Mouse (Mus musculus): Measurements from ENCODE around the gene Cbx4.

Gene Cbx4

GRCm38 (mm10) chr11:119086144-119086971 lies at the start of gene Cbx4:
Gene Cbx4, minus strand, starts transcription at chr11:119086221.
- in situ Hi-C loops (cut with MboI; ENCODE audit: low pct_unique_long_range_greater_than_20kb in 1 of 2, low sequenced_read_pairs in 2 of 2, unreplicated experiment in 1 of 2) = loop anchor here in 1 of 2 experiments (10.0 kb wide), 1 partner anchor 52 kb away; no protein-coding TSS in a partner anchor

- in situ Hi-C loops (cut with MboI; ENCODE audit: low pct_unique_long_range_greater_than_20kb in 1 of 2, low sequenced_read_pairs in 2 of 2, unreplicated experiment in 1 of 2) = no loop called here
These were observed 48.6 kb upstream of the Cbx4 start for GRCm38 (mm10) chr11:119134586-119134985.

GRCm38 (mm10) chr11:119133437-119134221 lies 47.6 kb upstream of the Cbx4 start:
- in situ Hi-C loops (cut with MboI; ENCODE audit: low pct_unique_long_range_greater_than_20kb in 1 of 2, low sequenced_read_pairs in 2 of 2, unreplicated experiment in 1 of 2) = no loop called here

GRCm38 (mm10) chr11:119132198-119133035 lies 46.4 kb upstream of the Cbx4 start:
- in situ Hi-C loops (cut with MboI; ENCODE audit: low pct_unique_long_range_greater_than_20kb in 1 of 2, low sequenced_read_pairs in 2 of 2, unreplicated experiment in 1 of 2) = no loop called here

- in situ Hi-C loops (cut with MboI; ENCODE audit: low pct_unique_long_range_greater_than_20kb in 1 of 2, low sequenced_read_pairs in 2 of 2, unreplicated experiment in 1 of 2) = no loop called here
These were observed 44.2 kb upstream of the Cbx4 start for GRCm38 (mm10) chr11:119130081-119130765.

GRCm38 (mm10) chr11:119129281-119130058 lies 43.4 kb upstream of the Cbx4 start:
- in situ Hi-C loops (cut with MboI; ENCODE audit: low pct_unique_long_range_greater_than_20kb in 1 of 2, low sequenced_read_pairs in 2 of 2, unreplicated experiment in 1 of 2) = no loop called here

GRCm38 (mm10) chr11:119128668-119129280 lies 42.8 kb upstream of the Cbx4 start:
- in situ Hi-C loops (cut with MboI; ENCODE audit: low pct_unique_long_range_greater_than_20kb in 1 of 2, low sequenced_read_pairs in 2 of 2, unreplicated experiment in 1 of 2) = no loop called here

GRCm38 (mm10) chr11:119127686-119128473 lies 41.9 kb upstream of the Cbx4 start:
- in situ Hi-C loops (cut with MboI; ENCODE audit: low pct_unique_long_range_greater_than_20kb in 1 of 2, low sequenced_read_pairs in 2 of 2, unreplicated experiment in 1 of 2) = no loop called here

- in situ Hi-C loops (cut with MboI; ENCODE audit: low pct_unique_long_range_greater_than_20kb in 1 of 2, low sequenced_read_pairs in 2 of 2, unreplicated experiment in 1 of 2) = no loop called here
These were observed 41.1 kb upstream of the Cbx4 start for GRCm38 (mm10) chr11:119127147-119127546.

- in situ Hi-C loops (cut with MboI; ENCODE audit: low pct_unique_long_range_greater_than_20kb in 1 of 2, low sequenced_read_pairs in 2 of 2, unreplicated experiment in 1 of 2) = no loop called here
These were observed 40.2 kb upstream of the Cbx4 start for GRCm38 (mm10) chr11:119125929-119126861.

GRCm38 (mm10) chr11:119124536-119124935 lies 38.5 kb upstream of the Cbx4 start:
- in situ Hi-C loops (cut with MboI; ENCODE audit: low pct_unique_long_range_greater_than_20kb in 1 of 2, low sequenced_read_pairs in 2 of 2, unreplicated experiment in 1 of 2) = no loop called here

- in situ Hi-C loops (cut with MboI; ENCODE audit: low pct_unique_long_range_greater_than_20kb in 1 of 2, low sequenced_read_pairs in 2 of 2, unreplicated experiment in 1 of 2) = no loop called here
These were observed 37.7 kb upstream of the Cbx4 start for GRCm38 (mm10) chr11:119123522-119124319.

- in situ Hi-C loops (cut with MboI; ENCODE audit: low pct_unique_long_range_greater_than_20kb in 1 of 2, low sequenced_read_pairs in 2 of 2, unreplicated experiment in 1 of 2) = no loop called here
These were observed 36.4 kb upstream of the Cbx4 start for GRCm38 (mm10) chr11:119122396-119122795.

GRCm38 (mm10) chr11:119118905-119119304 lies 32.9 kb upstream of the Cbx4 start:
- in situ Hi-C loops (cut with MboI; ENCODE audit: low pct_unique_long_range_greater_than_20kb in 1 of 2, low sequenced_read_pairs in 2 of 2, unreplicated experiment in 1 of 2) = no loop called here

GRCm38 (mm10) chr11:119117945-119118344 lies 31.9 kb upstream of the Cbx4 start:
- in situ Hi-C loops (cut with MboI; ENCODE audit: low pct_unique_long_range_greater_than_20kb in 1 of 2, low sequenced_read_pairs in 2 of 2, unreplicated experiment in 1 of 2) = no loop called here
